Mouse (Mus musculus) heart, postnatal 36 days (tissue): ENCODE measurements around the gene Rnf4. TPM values are rescaled to one million over a fixed set of nuclear protein-coding genes. Genes with fewer than 3 reads are reported as not detected.

Source experiments
- DNase-seq, 2 experiments: peaks; one replicate each; pipeline ENCODE4 v3.0.0; 2021 to 2022
- intact Hi-C: fragments of 180-260 bp; cut with DNase I; formaldehyde crosslinking; loops from one replicate; pipeline ENCODE4 v1.15.1; 2025
- total RNA-seq, 2 experiments: library from RNA; stranded (reverse); gene quantifications; 2 replicates each; pipeline ENCODE4 v1.2.3; 2021

Gene Rnf4
- total RNA-seq, 2 experiments from 2014 or later, result 31.0 to 31.7 TPM

GRCm38 (mm10) chr5:34395850-34396540, 59.9 kb downstream of the Rnf4 start:
- DNase-seq, result no peak
- intact Hi-C loops, result no loop called here

GRCm38 (mm10) chr5:34397866-34398265, 61.8 kb downstream of the Rnf4 start:
- intact Hi-C loops, result no loop called here

DNA sequence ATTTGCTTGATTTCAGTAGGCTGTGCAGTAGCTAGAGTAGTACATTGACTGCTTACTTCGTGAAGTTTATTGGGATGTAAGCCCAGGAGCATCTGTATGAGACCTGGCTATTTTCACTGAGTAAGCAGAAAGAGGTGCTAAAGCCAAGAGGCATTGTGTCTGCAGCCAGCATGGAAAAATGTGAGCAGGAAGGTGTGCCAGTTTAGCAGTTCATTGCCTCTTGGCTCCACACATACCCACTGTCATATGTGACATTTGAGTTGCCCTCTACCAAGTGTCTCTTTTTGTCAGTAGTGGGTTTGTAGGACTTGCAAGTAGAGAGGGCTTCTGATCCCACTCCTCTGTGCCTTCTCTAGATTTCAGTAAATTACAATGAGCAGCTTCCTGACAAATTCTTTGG, 62.2 kb downstream of the Rnf4 start:
- intact Hi-C loops, result no loop called here
- DNase-seq, result no peak

More at GRCm38 (mm10) chr5:34397866-34398265, 61.8 kb downstream of the Rnf4 start:
- no peak for DNase-seq

Other genes with a start within 250 kb of the Rnf4 start
- gene Poln, start 166.8 kb upstream of the Rnf4 start, total RNA-seq, result 1 to 10 TPM; 2.6 to 3.5 TPM
- gene Haus3, start 166.8 kb upstream of the Rnf4 start, total RNA-seq, result 1 to 10 TPM; 3.4 to 4.1 TPM
- gene Mxd4, start 148.6 kb upstream of the Rnf4 start, total RNA-seq, result 10 to 100 TPM; 73.8 to 84.6 TPM
- under 1 TPM; 0.68 to 0.83 TPM for gene Zfyve28, start 47.8 kb upstream of the Rnf4 start, total RNA-seq
- gene Cfap99, start 47.7 kb upstream of the Rnf4 start, total RNA-seq, result not detected
- 10 to 100 TPM; 23.7 TPM for gene Fam193a, start 33.6 kb downstream of the Rnf4 start, total RNA-seq
- 1 to 10 TPM; 5.5 to 6.7 TPM for gene Tnip2, start 177.7 kb downstream of the Rnf4 start, total RNA-seq
- 1 to 10 TPM; 3.8 to 5.5 TPM for gene Sh3bp2, start 189.5 kb downstream of the Rnf4 start, total RNA-seq
- 100 to 1,000 TPM; 128 to 131 TPM for gene Add1, start 237.4 kb downstream of the Rnf4 start, total RNA-seq